Mouse (Mus musculus) CH12.LX (cell line): ENCODE results near the gene Lce1h.

Experiments used
- CHD1 ChIP-seq: IDR thresholded peaks from 2 replicates; pipeline ENCODE4 v1.6.1; 2012; ENCODE audit warnings: low read depth, low read length, improper control_type of control experiment, inconsistent platforms
- CTCF ChIP-seq, 2 experiments: IDR thresholded peaks in 1 of 2; conservative IDR thresholded peaks in 1 of 2; 2 replicates each; pipeline ENCODE4 v1.5.1; 2011 to 2012; ENCODE audit warnings: low read depth in 2 of 2, low read length in 2 of 2, improper control_type of control experiment in 1 of 2, inconsistent platforms in 1 of 2, mild to moderate bottlenecking in 1 of 2, moderate library complexity in 1 of 2
- EP300 ChIP-seq: IDR thresholded peaks from 2 replicates; pipeline ENCODE4 v1.6.1; 2011; ENCODE audit warnings: low read length, improper control_type of control experiment
- GABPA ChIP-seq: IDR thresholded peaks from 2 replicates; pipeline ENCODE4 v1.6.1; 2012; ENCODE audit warnings: low read depth, low read length, improper control_type of control experiment, inconsistent platforms; ENCODE audit not compliant: insufficient replicate concordance
- MAFK ChIP-seq: IDR thresholded peaks from 2 replicates; pipeline ENCODE4 v1.6.1; 2011; ENCODE audit warnings: low read length, improper control_type of control experiment; ENCODE audit not compliant: insufficient replicate concordance
- POLR2A ChIP-seq: IDR thresholded peaks from 2 replicates; pipeline ENCODE4 v1.6.1; 2011; ENCODE audit warnings: low read depth, mild to moderate bottlenecking, improper control_type of control experiment, low read length
- USF1 ChIP-seq: IDR thresholded peaks from 2 replicates; pipeline ENCODE4 v1.6.1; 2014; ENCODE audit warnings: low read depth, mild to moderate bottlenecking, inconsistent platforms, low read length, improper control_type of control experiment
- ZNF384 ChIP-seq: IDR thresholded peaks from 2 replicates; pipeline ENCODE4 v1.6.1; 2012; ENCODE audit warnings: low read depth, low read length, improper control_type of control experiment, inconsistent platforms

DNA sequence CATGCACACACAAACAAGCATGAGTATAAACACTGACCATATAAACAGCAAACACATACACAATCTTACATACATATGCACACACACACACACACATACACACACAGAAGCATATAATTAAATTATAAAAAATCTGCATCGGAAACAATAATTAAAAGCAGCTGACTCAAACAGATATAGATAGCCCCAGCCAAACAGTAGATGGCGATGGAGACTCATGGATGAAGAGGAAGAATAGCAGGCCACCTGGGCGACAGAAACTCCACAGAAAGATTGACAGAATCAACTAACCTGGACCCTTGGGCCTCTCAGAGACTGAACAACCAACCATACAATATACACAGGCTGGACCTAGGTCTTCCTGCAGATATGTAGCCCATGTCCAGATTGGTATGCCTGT, 11.7 kb downstream of the Lce1h start:
- no peak for TF ChIP-seq GABPA
- peak in 1 of 2 experiments; percentile 14; a peak in 1 of 4 replicates for TF ChIP-seq CTCF (conservative IDR thresholded peaks at IDR 0.05 in 1 of 2, IDR thresholded peaks at IDR 0.05 in 1 of 2; ENCODE audit: low read depth in 2 of 2, low read length in 2 of 2)
- no peak for TF ChIP-seq CHD1
- TF ChIP-seq MAFK, result no peak
- no peak for TF ChIP-seq EP300
- TF ChIP-seq ZNF384, result no peak
- TF ChIP-seq USF1, result no peak
- no peak for TF ChIP-seq POLR2A
